Mouse (Mus musculus) spleen, postnatal 14 days (tissue): ENCODE measurements around the gene 2010111I01Rik.
"Not testable (repeated sequence)": the region's sequence is repeated elsewhere in the genome, so short reads cannot be mapped to it uniquely, and the experiment has no call there.

Experiments used
- DNase-seq, 2 experiments: peaks; one replicate each; pipeline ENCODE4 v3.0.0; 2021 to 2022; ENCODE audit warnings: low spot score in 2 of 2

2010111I01Rik gene

DNA sequence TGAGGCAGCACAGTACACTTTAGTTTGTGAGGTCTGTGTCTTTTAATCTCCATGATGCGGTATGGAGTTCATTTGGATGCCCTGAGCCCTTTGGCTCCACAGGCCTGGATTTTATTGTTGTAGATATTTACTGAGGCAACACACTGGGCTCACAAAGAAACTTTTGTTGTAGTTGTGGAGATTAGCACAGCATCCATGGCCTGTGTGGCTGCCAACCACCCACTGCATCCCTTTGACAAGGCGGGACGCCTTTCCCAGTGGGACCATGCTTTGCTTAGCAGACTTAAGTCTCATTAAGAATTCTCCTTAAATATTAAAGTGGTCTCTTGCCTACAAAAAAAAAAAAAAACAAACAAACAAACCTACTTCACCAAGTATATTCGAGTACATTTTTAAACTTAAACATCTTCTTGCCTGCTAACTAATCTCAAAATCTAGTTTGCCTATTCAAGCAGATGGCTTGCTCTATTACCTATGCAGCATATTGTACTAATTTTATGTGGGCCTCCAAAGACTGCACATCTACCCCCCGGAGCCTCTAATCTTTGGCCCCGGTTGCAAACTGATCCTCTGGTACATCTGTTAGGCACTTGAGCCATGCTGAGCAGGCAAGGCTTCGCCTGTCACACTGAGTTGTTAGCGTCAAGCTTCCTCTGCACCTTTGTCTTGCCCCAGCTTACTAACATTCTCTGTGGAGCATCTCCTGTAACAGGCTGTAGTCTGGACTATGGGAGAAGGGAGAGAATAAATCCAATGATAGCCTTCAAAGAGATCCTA is 239.0 kb downstream of the 2010111I01Rik start:
- DNase-seq = no peak

DNA sequence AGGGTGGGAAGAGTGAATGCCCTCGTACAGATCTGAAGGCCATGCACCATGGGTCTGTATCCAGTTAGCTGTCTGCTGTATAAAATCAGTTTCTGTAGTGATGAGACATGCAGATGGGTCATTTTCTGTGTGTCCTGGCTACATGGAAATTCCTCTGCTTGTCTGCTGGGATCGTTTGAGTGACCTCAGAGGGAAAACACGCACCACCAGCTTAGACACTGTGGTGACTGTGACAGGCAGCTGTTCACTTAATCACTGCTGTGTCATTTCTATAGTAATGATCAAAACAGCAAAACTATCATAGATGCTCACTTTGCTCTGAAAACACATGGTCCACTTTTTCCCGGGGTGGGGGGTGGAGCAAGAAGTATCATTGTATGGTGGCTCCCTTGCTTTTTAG is 241.1 kb downstream of the 2010111I01Rik start:
- DNase-seq = no peak

DNA sequence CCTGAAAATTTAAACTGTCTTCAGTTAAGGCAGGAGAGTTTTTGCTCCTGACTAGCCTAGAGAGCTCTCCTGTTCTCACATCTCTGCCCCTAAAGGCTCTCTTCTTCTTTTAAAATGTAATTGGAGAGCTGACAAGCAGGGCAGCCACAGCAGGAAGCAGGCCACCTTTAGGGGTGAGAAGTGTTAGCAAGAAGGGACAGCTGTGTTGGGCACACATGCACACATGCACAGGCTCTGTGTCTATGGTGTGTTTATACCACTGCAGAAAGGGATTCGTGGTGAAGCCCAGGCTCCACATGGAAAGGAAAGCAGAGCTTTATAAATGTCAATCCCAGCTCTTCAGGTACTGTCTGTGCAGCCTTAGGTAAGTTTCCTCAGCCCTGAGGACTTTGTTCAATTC is 241.7 kb downstream of the 2010111I01Rik start:
- DNase-seq = no peak

DNA sequence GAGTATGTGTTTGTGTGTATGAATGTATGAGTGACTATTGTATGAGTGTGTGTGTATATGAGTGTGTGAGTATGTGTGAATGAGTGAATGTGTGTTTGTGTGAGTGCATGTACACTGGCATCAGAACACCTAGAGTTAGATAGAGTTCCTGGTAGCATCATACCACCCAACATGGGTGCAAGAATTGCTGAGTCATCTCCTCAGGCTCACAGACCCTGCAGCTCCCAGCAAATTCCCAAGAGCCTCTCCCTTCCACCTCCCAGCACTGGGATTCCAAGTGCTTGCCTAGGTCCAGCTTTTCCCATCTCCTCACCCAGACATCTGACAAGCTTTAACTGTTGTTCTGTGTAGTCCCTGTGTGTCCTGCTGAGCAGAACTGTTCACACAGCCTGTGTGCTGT is 251.8 kb downstream of the 2010111I01Rik start:
- DNase-seq = no peak

DNA sequence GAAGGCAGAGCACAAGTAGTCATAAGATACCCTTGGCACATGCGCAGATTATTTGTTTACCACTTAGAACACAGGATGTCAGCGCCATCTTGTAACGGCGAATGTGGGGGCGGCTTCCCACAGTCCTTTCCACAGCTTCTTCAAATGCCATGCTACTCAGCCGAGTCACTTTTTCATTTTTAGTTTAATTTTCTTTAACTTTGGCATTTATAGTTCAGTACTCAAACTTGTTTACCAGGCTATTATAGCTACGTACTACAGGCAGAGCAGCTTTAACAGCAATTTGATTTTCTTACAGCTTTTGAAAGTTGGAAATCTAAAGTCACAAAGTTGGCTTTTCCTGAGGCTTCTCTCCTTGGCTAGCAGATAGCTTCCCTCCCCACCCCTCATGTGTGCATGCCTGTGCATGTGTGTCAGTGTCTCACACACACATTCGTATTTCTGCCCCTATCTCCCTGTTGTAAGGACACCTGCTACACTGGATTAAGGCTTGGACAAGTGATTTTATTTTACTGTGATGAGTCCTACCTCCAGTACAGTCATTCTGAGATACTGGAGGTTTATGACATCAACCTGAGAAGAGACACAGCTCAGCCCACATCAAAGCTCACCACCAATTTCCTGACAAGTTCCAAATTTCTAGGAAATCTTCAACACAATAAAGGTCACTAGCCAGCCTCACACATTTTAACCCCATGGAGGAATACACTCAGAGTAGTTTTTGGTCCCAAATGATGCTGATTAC is 258.5 kb downstream of the 2010111I01Rik start:
- DNase-seq = no peak

DNA sequence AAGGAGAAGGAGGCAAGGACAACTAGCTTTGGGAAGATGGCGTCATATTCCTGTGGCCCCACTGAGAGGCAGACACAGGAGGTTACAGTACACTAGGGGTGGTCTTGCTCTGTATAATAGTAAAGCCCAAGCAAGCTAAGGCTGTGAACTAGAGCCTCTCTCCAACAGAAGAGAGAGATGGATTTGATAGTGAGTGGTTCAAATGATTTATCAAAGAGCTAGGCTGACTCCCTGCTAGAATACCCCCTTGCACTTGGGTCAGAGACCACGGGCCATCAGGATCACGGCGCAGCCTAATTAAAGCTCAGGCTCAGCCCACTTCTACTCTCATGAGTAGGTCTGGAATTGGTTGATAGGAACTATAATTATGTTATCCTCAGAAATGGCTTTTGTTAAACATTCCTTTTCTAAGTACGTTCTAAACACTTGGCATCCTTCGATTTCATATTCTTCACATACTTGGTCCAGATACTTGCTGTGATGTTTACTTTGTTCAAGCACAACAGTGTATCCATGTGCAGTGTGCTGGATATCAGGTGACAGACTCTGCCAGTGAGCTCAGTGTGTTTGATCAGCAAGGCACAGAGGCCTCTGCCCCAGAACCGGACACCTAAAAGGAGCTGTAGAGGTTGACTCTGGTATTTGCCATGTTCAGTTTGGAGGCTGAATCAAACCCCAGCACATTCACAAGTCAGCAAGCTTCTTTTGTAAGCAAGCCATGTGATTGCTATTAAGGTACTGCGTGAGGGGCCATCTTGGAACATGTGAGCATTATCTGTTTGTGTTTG is 261.3 kb downstream of the 2010111I01Rik start:
- no peak for DNase-seq

DNA sequence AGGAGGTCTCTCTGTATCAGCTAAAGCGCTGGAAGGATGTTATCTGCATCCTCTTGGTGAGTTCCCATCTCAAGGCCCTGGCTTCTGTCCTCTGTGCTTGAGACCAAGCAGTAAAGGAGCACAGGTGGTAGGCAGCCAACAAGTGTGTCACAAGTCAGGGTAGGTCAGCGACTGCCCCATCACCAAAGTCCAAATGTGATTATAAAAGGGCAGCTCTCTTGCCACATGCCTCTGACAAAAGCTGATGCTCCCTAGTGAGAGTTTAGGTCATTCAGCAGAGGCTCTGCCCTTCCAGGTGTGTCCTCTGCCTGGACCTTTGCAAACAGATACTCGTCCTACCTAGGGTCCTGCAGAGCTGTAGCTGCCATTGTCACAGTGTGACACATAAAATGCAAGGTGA is 263.1 kb downstream of the 2010111I01Rik start:
- no peak for DNase-seq

DNA sequence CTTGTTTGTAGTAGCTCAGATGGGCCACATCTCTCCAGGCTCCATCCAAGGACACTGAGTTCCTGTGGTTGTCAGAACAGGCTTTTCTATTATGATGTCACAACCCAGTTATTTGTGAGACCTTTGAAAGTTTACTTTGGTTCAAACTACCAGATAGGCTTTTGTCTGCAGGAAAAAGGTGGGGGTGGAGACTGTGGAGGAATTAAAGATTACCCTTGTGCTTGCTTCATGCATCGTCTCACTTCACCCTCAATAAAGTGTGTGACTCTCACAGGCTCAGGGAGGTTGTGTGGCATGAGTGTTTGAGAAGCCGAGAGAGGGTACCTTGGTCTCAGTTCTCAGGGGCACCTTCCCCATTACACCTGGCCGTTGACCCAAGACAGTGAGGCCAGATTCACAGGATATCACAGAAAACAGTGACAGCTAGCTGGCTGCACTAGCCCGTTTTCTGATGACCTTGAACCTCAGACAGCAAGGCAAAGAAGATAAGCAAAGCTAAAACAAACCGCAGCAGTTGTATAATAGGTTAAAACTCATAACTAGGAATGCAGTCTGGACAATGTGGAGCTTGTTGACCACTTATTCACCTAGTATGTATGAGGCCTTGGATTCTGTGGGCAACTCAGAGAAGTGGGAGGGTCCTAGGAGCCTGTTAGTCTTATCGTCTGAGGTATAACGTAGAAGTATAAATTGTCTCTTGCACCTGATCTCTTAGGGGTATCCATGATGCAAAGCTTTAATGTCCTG is 266.4 kb downstream of the 2010111I01Rik start:
- no peak for DNase-seq

DNA sequence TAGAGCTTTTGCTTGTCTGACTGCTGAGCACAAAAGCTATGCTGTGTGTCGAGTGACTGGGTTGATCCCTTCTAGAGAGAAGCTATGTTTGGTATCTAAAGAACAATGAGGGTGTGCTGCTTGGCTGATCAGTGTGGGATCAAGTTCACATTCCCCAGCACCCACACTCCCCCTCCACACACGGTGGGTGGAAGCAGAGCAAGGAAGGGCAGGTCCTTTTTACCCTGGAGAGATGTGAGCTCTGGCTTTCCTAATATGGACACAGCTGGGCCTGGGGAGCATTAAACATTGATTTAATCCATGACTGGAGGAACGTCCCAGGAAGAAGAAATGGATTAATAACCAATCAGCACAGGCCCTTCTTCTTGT is 267.0 kb downstream of the 2010111I01Rik start:
- no peak for DNase-seq

DNA sequence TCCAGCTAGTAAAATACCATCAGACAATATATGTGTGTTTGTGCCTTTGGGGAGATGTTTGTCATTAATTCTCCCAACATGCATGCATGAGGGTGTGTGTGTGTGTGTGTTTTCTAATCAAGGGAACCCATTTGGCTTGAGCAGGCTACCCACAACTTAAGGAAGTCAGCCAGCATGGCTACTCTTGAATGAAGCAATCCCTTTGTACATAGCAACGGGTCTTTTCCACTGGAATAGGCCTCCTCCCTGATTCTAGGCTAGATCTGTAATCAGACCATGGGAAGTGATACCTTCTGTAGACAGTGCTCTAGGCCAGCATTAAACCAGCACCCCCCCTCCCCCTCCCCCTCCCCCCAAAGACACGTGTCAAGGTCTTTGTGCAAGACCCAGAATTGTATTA is 267.9 kb downstream of the 2010111I01Rik start:
- DNase-seq = no peak

DNA sequence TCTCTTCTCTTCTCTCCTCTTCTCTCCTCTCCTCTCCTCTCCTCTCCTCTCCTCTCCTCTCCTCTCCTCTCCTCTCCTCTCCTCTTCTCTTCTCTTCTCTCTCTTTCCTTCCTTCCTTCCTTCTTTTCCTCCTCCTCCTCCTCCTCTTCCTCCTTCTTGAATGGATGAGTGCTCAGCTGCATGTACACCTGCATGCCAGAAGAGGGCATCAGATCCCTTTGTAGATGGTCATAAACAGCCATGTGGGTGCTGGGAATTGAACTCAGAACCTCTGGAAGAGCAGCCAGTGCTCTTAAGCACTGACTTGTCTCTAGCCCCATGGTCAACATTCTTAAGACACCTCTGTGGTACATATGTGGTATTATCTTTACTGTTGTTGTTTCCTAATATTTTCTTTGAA is 269.8 kb downstream of the 2010111I01Rik start:
- DNase-seq = not testable (repeated sequence)

DNA sequence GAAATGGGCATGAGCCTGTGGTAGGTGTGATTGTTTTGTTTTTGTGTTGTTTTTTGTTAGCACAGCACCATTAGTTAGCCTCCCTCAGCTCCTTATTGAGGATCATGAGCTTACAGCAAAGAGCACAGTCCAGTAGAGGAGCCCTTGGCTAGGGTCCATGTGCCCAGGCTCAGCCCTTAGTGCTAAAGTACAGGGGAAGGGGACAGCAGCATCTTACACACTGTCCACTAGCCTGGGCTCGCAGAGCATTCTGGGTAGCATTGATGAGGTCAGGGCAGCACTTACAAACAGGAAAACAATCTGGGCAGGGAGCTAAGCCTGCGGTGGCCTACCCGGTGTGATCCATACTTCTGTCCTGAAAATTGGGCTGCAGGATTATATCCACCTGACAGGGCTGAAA is 270.9 kb downstream of the 2010111I01Rik start:
- DNase-seq = no peak

DNA sequence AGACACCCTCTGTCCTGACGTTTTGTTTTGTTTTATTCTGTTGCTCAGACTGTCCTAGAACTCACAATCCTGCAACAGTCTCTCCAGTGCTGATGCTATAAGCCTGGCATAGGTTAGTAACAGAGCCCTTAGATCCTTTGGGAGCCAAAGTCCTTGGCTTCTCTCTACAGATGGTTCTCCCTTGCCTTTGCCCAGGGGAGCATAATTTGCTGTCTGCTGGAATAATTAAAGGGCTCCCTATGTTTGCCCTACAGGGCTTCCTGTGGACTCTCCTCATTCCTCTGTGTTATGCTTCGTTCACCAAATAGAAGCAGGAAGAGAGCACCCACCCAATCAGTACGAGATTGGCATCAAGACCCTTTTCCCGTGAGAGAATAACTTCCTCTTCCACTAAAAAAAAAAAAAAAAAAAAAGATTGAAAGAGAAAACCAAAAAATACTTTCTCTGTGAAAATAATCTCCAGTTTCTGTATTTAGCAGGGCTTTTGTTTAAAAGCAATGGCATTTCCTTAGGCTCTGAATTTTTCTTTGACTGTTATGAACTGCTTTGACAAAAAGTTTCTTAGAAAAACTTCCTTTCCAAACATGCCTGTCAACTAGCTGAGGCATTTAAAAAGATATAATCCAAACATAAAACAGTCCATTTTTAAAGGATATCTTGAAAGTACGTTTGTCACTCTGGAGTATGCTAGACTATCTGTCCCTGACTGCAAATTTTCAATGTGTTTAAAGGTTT is 271.6 kb downstream of the 2010111I01Rik start:
- DNase-seq = no peak

DNA sequence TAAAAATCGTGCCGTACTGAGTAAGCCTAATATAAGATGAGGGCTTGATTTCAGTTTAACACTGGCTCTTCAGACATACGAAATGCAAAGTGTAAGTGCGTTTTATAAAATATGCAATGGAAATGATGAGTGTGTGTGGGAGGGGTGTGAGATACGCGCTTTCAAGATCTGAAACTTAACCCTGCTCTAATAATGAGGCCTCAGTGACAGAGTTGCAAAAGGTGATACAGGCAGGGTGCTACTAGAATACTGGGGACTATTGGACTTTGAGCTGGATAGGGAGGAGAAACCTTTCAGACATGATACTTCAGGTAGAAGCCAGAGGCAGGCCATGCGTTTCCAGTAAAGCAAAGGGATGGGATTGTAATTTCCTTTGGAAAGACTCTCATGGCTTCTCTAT is 273.4 kb downstream of the 2010111I01Rik start:
- no peak for DNase-seq

DNA sequence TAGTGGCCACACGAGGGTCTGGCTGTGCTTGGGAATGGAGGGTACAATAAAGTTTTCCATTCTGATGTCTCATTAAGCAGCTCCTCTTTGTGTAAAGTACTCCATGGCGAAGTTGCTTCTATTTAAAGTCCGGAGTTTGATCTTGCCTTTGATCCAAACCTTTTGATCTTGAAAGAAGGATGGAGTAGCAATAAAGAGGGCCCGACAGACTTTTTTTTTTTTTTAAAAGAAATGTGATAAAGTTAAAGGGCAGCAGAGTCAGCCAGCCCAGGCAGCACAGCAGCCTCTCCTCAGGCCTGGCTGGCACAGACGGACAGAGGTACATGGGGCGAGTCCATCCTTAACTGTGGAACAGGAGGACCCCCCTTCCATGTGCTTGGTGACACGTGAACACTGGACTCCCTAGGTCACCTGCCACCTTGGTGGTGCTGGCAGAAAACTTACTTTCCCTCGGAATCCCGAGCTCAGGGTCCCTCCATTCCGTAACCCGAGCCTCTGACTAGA is 274.7 kb downstream of the 2010111I01Rik start:
- DNase-seq = no peak

DNA sequence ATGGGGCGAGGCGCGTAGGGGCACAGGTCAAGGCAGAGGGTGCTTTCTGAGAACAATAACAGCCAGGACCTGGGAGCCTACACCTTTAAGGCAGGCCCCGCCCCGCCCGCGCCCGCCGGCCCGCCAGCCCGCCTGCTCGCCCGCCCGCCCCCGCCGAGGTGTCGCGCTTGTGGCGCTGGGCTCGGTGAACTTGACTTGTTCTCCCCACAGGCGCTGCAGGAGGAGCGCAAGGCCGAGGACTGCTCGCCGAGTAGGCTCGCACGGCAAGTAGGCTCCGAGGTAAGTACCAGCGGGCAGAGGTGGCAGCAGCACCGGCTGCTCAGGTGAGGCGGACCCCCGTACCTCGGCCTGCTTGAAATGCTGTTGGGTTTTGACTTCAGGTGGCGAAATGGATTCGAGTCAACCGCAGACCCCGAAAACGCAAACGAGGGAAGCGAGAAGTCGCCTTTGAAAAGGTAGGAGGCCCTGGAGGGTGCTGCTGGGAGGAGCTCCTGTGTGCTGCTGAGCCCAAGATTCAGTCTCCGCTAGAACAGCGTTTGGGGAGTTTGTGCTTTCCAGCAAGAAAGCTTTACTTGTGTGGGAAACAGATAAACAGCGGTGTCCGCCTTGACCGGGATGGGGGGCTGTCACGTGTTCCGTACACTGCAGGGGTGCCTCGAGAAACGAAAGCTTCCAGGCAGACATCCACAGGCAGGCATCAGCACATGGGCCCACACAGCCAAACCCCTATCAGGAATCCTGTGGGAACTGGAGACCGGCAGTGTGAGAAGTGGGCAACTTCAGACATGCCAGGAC is 275.4 kb downstream of the 2010111I01Rik start:
- DNase-seq = peak; percentile 69 to 77

DNA sequence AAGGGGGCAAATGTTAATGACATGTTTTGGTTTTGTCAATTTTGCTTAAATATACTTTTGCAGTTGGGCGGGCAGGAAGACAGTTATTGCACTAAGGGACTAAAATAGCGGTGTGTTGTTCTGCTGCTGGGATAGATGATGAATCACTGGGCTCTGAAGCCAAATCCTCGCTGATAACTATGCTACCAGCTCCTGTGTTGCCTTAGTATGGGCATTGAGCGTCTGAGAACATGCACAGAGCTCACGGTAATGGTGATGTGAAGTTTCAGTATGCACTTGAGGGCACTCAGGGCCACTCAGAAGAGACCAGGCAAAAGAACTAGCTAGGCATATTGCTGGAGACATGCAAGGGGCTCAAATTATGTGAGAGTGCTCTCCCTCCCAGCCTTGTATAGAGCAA is 276.1 kb downstream of the 2010111I01Rik start:
- DNase-seq = no peak

DNA sequence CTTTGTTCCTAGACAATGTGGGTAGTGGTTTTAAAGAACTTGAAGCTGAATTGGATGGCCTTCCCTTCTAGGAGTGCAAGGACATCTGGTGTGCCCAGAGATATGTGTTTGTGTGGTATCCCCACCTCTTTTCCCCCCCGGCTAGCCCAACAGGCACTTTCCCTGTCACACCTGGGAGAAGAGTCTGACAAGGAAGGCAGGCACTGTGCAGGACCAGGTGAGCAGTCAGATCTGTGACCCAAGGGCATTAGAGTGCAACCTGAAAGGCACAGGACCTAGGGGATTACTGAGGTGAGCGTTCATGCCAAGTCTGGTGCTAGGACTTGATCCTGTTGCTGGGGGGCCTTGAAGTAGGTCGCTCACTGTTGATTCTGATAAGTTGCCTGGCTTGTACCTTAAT is 277.0 kb downstream of the 2010111I01Rik start:
- no peak for DNase-seq

DNA sequence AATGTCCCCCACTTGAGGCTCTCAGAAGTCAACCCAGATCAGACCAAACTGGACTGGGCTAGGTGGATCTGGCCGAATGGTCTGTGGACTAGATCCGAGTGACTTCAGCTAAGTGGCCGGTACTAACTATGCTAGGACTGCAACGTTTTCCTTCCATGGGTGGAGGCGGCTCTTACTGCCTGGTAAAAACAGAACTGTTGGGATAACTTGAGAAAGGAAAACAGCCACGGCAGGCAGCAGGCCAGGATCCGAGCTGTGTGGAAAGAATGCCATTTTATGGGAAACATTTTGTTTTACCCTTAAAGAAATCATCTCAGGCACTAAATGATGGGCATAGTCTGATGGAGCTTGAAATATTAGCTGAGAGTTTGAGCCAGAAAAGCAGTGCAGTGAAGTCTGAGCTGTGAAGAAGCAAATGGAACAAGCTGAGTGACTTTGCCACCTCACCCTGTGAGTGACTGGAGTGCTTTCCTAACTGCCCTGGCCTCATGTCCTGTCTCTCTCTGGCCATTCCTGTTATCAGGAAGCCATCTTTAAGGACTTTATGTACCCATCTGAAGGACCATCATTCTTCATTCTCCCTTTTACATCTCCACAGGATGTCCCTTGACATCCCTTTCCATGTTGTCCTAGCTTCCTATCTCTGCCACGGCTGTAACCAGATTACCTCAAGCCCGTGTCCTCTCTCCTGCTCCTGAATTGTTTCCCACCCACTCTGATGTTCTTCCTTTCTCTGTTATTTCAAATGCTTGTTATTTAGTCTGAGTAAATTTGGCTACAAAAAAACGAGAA is 277.9 kb downstream of the 2010111I01Rik start:
- DNase-seq = no peak
